Mouse (Mus musculus) limb, embryonic 11.5 days (tissue): ENCODE results near the gene Col4a5. TPM values are rescaled to one million over a fixed set of nuclear protein-coding genes. Genes with fewer than 3 reads are reported as not detected.

Source experiments
- ATAC-seq: fragments of 200-750 bp; cut with Nextera tagmentation; 2 replicates; pipeline ENCODE4 v1.8.0; 2017; ENCODE audit warnings: low read depth; ENCODE audit not compliant: insufficient number of reproducible peaks, low FRiP score, low TSS enrichment
- DNase-seq: peaks from one replicate; pipeline ENCODE4 v3.0.0-alpha.2; 2015; ENCODE audit warnings: low spot score
- H3K27ac ChIP-seq: fragments of 300-500 bp; sonication (generic); replicated peaks from 2 replicates; pipeline ENCODE4 v1.5.1; 2014; ENCODE audit warnings: low read depth, mild to moderate bottlenecking, low read length
- H3K27me3 ChIP-seq: fragments of 300-500 bp; sonication (generic); 2 replicates; pipeline ENCODE4 v1.6.1; 2014; ENCODE audit warnings: mild to moderate bottlenecking, low read length, mixed read lengths; ENCODE audit not compliant: control insufficient read depth, insufficient read depth
- H3K36me3 ChIP-seq: fragments of 300-500 bp; sonication (generic); 2 replicates; pipeline ENCODE4 v1.6.1; 2014; ENCODE audit warnings: mild to moderate bottlenecking, low read length, moderate library complexity, mixed read lengths; ENCODE audit not compliant: control insufficient read depth, insufficient read depth
- H3K4me1 ChIP-seq: fragments of 300-500 bp; sonication (generic); 2 replicates; pipeline ENCODE4 v1.6.1; 2014; ENCODE audit warnings: low read length, mixed read lengths; ENCODE audit not compliant: control insufficient read depth, insufficient read depth
- H3K4me2 ChIP-seq: fragments of 300-500 bp; sonication (generic); 2 replicates; pipeline ENCODE4 v1.6.1; 2014; ENCODE audit warnings: low read depth, mild to moderate bottlenecking, moderate library complexity; ENCODE audit not compliant: severe bottlenecking
- H3K4me3 ChIP-seq: fragments of 300-500 bp; sonication (generic); 2 replicates; pipeline ENCODE4 v1.5.1; 2014; ENCODE audit warnings: low read depth, low read length
- H3K9ac ChIP-seq: fragments of 300-500 bp; sonication (generic); 2 replicates; pipeline ENCODE4 v1.6.1; 2014; ENCODE audit warnings: mild to moderate bottlenecking, low read length
- H3K9me3 ChIP-seq: fragments of 300-500 bp; sonication (generic); 2 replicates; pipeline ENCODE4 v1.6.1; 2016; ENCODE audit warnings: low read length; ENCODE audit not compliant: control insufficient read depth
- WGBS: fragments of 180-500 bp; shearing (Covaris S2); extraction: QIAGEN DNeasy Blood & Tissue Kit; methylation state at CpG from one replicate; pipeline ENCODE4 v1.1.7; 2014; 5-methylcytosine and 5-hydroxymethylcytosine counted together
- polyA plus RNA-seq: library from polyadenylated mRNA; unstranded; fragments of >200 nt; fragmentation: Nextera tagmentation; extraction: Ambion mirVana; gene quantifications from 2 replicates; pipeline ENCODE4 v1.2.1, GENCODE M21; 2014

Gene Col4a5
- 5.7 and 5.8 TPM in 2 replicates for polyA plus RNA-seq

GRCm38 (mm10) chrX:141475110-141475509, at the start of gene Col4a5:
Gene Col4a5, plus strand, starts transcription at chrX:141475385.
- Histone ChIP-seq H3K27me3 (peaks cover 10% of the 10 kb centered on the region), H3K9me3 (no peaks in the 10 kb centered on the region), H3K4me3 (peak within 1 kb of the TSS; percentile 36), H3K9ac (peak within 1 kb of the TSS; percentile 50), H3K4me2 (peak within 1 kb of the TSS; percentile 40), H3K27ac (no peak within 1 kb of the TSS), H3K4me1 (no peaks in the 10 kb centered on the region), H3K36me3 (no peaks in the 10 kb centered on the region)
- DNase-seq (peak; percentile 78), ATAC-seq (peak; percentile 84)
- WGBS: 16% methylated on average over 13 of the region's 13 CpGs

- Histone ChIP-seq H3K9ac (no peak overlapping the region), H3K27ac (no peak overlapping the region), H3K4me3 (no peak overlapping the region), H3K9me3 (no peaks in the 10 kb centered on the region), H3K4me2 (no peak overlapping the region), H3K36me3 (no peaks in the 10 kb centered on the region), H3K4me1 (no peaks in the 10 kb centered on the region), H3K27me3 (0 out of 2 replicates have a peak, but pooled peaks cover 2% of the 10 kb centered on the region)
- ATAC-seq (no peak), DNase-seq (no peak)
- 96% methylated on average over 6 of the region's 6 CpGs for WGBS
Measured at GRCm38 (mm10) chrX:141436780-141437179, 38.4 kb upstream of the Col4a5 start.

- no peak overlapping the region for H3K4me2 ChIP-seq
- no peak overlapping the region for H3K27ac ChIP-seq
- no peak overlapping the region for H3K9ac ChIP-seq
- H3K4me1 ChIP-seq: no peaks in the 10 kb centered on the region
- no peak overlapping the region for H3K4me3 ChIP-seq
- ATAC-seq: no peak
- 83% methylated on average over 2 of the region's 2 CpGs for WGBS
- DNase-seq: no peak
- no peaks in the 10 kb centered on the region for H3K36me3 ChIP-seq
- H3K9me3 ChIP-seq: no peaks in the 10 kb centered on the region
- 0 out of 2 replicates have a peak, but pooled peaks cover 2% of the 10 kb centered on the region for H3K27me3 ChIP-seq
Measured at GRCm38 (mm10) chrX:141439423-141439822, 35.8 kb upstream of the Col4a5 start.

GRCm38 (mm10) chrX:141447936-141448335, 27.2 kb upstream of the Col4a5 start:
- Histone ChIP-seq H3K4me1 (no peaks in the 10 kb centered on the region), H3K4me3 (no peak overlapping the region), H3K4me2 (no peak overlapping the region), H3K27me3 (0 out of 2 replicates have a peak, but pooled peaks cover 2% of the 10 kb centered on the region), H3K27ac (no peak overlapping the region), H3K9ac (no peak overlapping the region), H3K36me3 (no peaks in the 10 kb centered on the region), H3K9me3 (no peaks in the 10 kb centered on the region)
- DNase-seq (no peak), ATAC-seq (no peak)
- WGBS: 85% methylated on average over 1 of the region's 1 CpGs

GRCm38 (mm10) chrX:141473470-141474302, 1.5 kb upstream of the Col4a5 start, which contains the start of gene Col4a6:
Gene Col4a6, minus strand, starts transcription at chrX:141474076.
- no peaks in the 10 kb centered on the region for H3K9me3 ChIP-seq
- H3K27me3 ChIP-seq: peaks cover 10% of the 10 kb centered on the region
- H3K4me3 ChIP-seq: peak within 1 kb of the TSS; percentile 24; the same call in 1 of the 2 replicates
- no peaks in the 10 kb centered on the region for H3K4me1 ChIP-seq
- ATAC-seq (no peak), DNase-seq (peak; percentile 22)
- H3K4me2 ChIP-seq: peak within 1 kb of the TSS; percentile 47
- H3K36me3 ChIP-seq: no peaks in the 10 kb centered on the region
- 18% methylated on average over 16 of the region's 16 CpGs for WGBS
- no peak within 1 kb of the TSS for H3K27ac ChIP-seq
- no peak within 1 kb of the TSS for H3K9ac ChIP-seq

GRCm38 (mm10) chrX:141475566-141476327, 562 bp downstream of the Col4a5 start:
- Histone ChIP-seq H3K4me1 (no peaks in the 10 kb centered on the region), H3K36me3 (no peaks in the 10 kb centered on the region), H3K27ac (no peak overlapping the region), H3K9me3 (no peaks in the 10 kb centered on the region), H3K27me3 (peaks cover 10% of the 10 kb centered on the region), H3K9ac (peak overlapping the region; percentile 50), H3K4me2 (peak overlapping the region; percentile 40), H3K4me3 (peak overlapping the region; percentile 36)
- ATAC-seq: peak; percentile 87
- DNase-seq: no peak
- WGBS: 21% methylated on average over 14 of the region's 14 CpGs

- Histone ChIP-seq H3K36me3 (no peaks in the 10 kb centered on the region), H3K4me1 (no peaks in the 10 kb centered on the region), H3K4me2 (no peak overlapping the region), H3K4me3 (no peak overlapping the region), H3K27ac (no peak overlapping the region), H3K9me3 (no peaks in the 10 kb centered on the region), H3K27me3 (no peaks in the 10 kb centered on the region), H3K9ac (no peak overlapping the region)
- ATAC-seq: no peak
- 83% methylated on average over 4 of the region's 4 CpGs for WGBS
- no peak for DNase-seq
Measured at GRCm38 (mm10) chrX:141494545-141494944, 19.4 kb downstream of the Col4a5 start.

- 95% methylated on average over 1 of the region's 1 CpGs for WGBS
Measured at GRCm38 (mm10) chrX:141503125-141503524, 27.9 kb downstream of the Col4a5 start.

More at GRCm38 (mm10) chrX:141503125-141503524, 27.9 kb downstream of the Col4a5 start:
- no peak overlapping the region for H3K27ac ChIP-seq
- no peak for DNase-seq
- no peaks in the 10 kb centered on the region for H3K27me3 ChIP-seq
- H3K9ac ChIP-seq: no peak overlapping the region
- no peak for ATAC-seq
- H3K36me3 ChIP-seq: no peaks in the 10 kb centered on the region
- no peak overlapping the region for H3K4me2 ChIP-seq
- no peak overlapping the region for H3K4me3 ChIP-seq
- no peaks in the 10 kb centered on the region for H3K9me3 ChIP-seq
- H3K4me1 ChIP-seq: no peaks in the 10 kb centered on the region
